Mouse (Mus musculus): Measurements from ENCODE around the gene Ccr6.
"Not testable (repeated sequence)": the region's sequence is repeated elsewhere in the genome, so short reads cannot be mapped to it uniquely, and the experiment has no call there.

GRCm38 (mm10) chr17:8205221-8205631 is 30.6 kb upstream of the Ccr6 start:
- not testable (repeated sequence) for TF ChIP-seq HCFC1 (IDR thresholded peaks at IDR 0.05; ENCODE audit: low read depth, low read length); MEF2A (IDR thresholded peaks at IDR 0.05; ENCODE audit: borderline replicate concordance, low read depth, low read length); CHD2 (IDR thresholded peaks at IDR 0.05; ENCODE audit: low read length); CTCF (conservative IDR thresholded peaks at IDR 0.05 in 1 of 2, IDR thresholded peaks at IDR 0.05 in 1 of 2; ENCODE audit: low read depth in 2 of 2, low read length in 2 of 2)

Measured in CH12.LX (cell line).